Mouse (Mus musculus): ENCODE measurements around the gene Olfr294.

- TF ChIP-seq POLR2A (IDR thresholded peaks at IDR 0.05; ENCODE audit: low read depth, low read length) (no peak), CTCF (conservative IDR thresholded peaks at IDR 0.05; ENCODE audit: insufficient read depth, insufficient read length, low read depth, low read length) (no peak)
Observed at GRCm38 (mm10) chr7:86616543-86616942, at the start of gene Olfr294.
